Mouse (Mus musculus): ENCODE measurements at regions not wholly inside any gene's neighbourhood (a gene's known extent, or its start where the extent isn't known, plus 50 kb on each side); places are given as distances from the start of the nearest gene placed in this dataset.

DNA sequence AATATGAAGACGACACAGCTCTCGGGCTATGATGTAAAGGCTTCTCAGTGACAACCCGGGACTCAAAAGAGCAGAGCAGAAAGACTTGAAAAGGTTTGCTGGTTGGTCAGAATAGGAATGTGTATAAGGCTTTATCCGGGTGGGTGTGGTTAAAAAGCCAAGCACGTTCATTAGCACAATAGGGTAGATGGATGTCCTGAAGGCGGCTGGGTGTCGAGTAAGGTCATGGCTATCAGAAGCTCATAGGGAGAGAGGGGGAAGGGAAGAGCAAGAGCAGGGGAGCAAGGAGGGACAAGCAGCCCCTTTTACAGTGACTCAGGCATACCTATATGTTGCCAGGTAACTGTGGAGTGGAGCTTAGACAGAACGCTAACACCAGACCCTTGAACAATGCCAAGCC lies 54.3 kb upstream of the Tmem150c start:
- Histone ChIP-seq H3K4me3 (replicated peaks; ENCODE audit: insufficient read depth, low read depth, low read length) (no peak overlapping the region), H3K4me1 (ENCODE audit: control insufficient read depth, insufficient read depth, low read length) (no peaks in the 10 kb centered on the region), H3K27me3 (ENCODE audit: control insufficient read depth, insufficient read depth, low read length) (no peaks in the 10 kb centered on the region), H3K27ac (ENCODE audit: insufficient read depth, low read length) (no peak overlapping the region)
- TF ChIP-seq CTCF (IDR thresholded peaks at IDR 0.05; ENCODE audit: borderline replicate concordance, insufficient read depth, low read depth, low read length) (no peak), POLR2A (IDR thresholded peaks at IDR 0.05; ENCODE audit: borderline replicate concordance, insufficient read depth, low read length) (no peak)
- DNase-seq = no peak
- WGBS = 74% methylated on average over 8 of the region's 8 CpGs

DNA sequence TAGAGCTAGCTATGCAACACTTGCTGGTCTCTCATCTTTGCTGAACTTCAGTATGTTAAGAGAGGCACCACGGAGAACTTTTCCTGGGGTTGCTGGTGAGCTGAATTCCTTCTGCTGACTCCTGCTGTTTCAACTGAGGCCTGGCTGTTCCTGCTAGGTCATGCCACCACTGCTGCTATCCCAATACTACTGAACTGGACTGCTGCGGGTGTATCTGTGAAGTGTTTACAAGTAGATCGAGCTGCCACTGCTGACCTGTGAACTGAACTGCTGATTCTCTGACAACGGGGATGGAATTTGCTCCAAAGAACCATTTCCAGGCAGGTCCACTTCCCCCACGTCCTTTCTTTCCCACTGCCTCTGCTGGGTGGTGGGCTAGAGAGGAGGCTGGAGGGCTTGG lies 51.1 kb upstream of the Tmem150c start:
- WGBS = 88% methylated on average over 5 of the region's 5 CpGs

More for the DNA sequence above, 51.1 kb upstream of the Tmem150c start:
- H3K4me3 ChIP-seq (replicated peaks; ENCODE audit: insufficient read depth, low read depth, low read length) = no peak overlapping the region
- no peaks in the 10 kb centered on the region for H3K4me1 ChIP-seq (ENCODE audit: control insufficient read depth, insufficient read depth, low read length)
- no peak for DNase-seq
- no peak overlapping the region for H3K27ac ChIP-seq (ENCODE audit: insufficient read depth, low read length)
- TF ChIP-seq CTCF (IDR thresholded peaks at IDR 0.05; ENCODE audit: borderline replicate concordance, insufficient read depth, low read depth, low read length) = no peak
- no peak for TF ChIP-seq POLR2A (IDR thresholded peaks at IDR 0.05; ENCODE audit: borderline replicate concordance, insufficient read depth, low read length)
- no peaks in the 10 kb centered on the region; the same call in 1 of the 2 replicates for H3K27me3 ChIP-seq (ENCODE audit: control insufficient read depth, insufficient read depth, low read length)

Measured in cerebellum, adult 2 months (tissue).